Mouse (Mus musculus) liver, adult 2 months (tissue): ENCODE results near the gene Sf3a1.

Source experiments
- CTCF ChIP-seq: fragments of 200-500 bp; IDR thresholded peaks from 2 replicates; pipeline ENCODE4 v1.5.1; 2011; ENCODE audit warnings: low read depth, low read length, control low read depth
- POLR2A ChIP-seq: fragments of 200-500 bp; IDR thresholded peaks from 2 replicates; pipeline ENCODE4 v1.6.1; 2011; ENCODE audit warnings: low read length, control low read depth; ENCODE audit not compliant: insufficient read depth; ENCODE audit errors: extremely low read depth

- TF ChIP-seq CTCF = 0 out of 2 replicates have a peak, but pooled peaks have one; percentile 1
- no peak for TF ChIP-seq POLR2A
Observed at GRCm38 (mm10) chr11:4134400-4134799, 25.8 kb upstream of the Sf3a1 start.
